Mouse (Mus musculus): ENCODE results near the gene Zfand2a.

DNA sequence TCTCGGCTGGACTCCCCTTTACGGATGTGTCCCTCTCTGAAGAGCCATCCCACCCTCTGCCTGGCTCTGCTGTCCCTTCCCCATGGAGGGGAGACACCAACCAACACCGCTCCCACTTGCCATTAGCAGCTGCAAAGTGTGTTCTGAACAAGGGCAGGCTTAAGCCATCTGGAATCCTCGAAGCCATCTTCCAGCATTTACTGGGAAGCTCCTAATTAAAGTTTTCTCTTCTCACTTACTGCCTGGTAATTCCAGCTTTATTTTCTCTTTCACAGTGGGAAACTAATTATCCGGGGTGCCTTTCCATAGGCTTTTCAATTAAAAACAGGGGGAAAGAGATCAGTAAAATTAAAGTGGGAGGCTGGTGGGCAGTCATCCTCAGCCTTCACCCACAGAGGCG is 52.0 kb downstream of the Zfand2a start:
- no peak for TF ChIP-seq CTCF (IDR thresholded peaks at IDR 0.05; ENCODE audit: extremely low read depth, insufficient read depth, low read length)
- TF ChIP-seq POLR2A (IDR thresholded peaks at IDR 0.05; ENCODE audit: extremely low read depth, insufficient read depth, low read length), result no peak
